Mouse (Mus musculus): Measurements from ENCODE around the gene Edem2. TPM values are rescaled to one million over a fixed set of nuclear protein-coding genes. Genes with fewer than 3 reads are reported as not detected.
"Not testable (repeated sequence)": the region's sequence is repeated elsewhere in the genome, so short reads cannot be mapped to it uniquely, and the experiment has no call there.

The Edem2 gene
- polyA plus RNA-seq, 1 experiment from 2014 or later: 27.3 TPM

DNA sequence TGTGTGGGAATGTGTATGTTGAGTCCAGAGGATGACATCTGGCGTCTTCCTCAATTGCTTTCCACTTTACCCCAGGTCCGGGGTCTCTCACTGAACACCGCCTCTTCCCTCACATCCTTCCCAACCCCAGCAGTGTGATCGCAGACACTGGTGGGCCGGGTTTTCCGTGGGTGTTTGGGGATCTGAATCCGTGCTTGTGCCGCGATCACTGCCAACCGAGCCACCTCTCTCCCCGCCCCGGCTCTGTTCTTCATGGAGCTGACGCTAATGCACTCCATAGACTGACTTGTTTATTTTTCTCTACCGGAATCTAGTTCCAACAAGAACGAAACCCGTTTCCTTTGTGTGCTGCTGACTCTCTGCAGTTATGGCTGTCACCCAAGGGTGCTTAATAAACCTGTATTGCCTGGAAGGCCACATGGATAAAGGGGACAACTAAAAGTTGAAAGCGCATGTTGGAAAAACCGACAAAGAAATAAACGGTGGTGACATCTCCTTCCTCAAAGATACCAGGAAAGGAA lies 27.8 kb downstream of the Edem2 start:
- peaks cover 15% of the 10 kb centered on the region for H3K36me3 ChIP-seq
- no peaks in the 10 kb centered on the region for H3K27me3 ChIP-seq
- no peak overlapping the region for H3K27ac ChIP-seq
- H3K9ac ChIP-seq: no peak overlapping the region
- ATAC-seq (ENCODE audit: insufficient number of reproducible peaks, insufficient read depth, low FRiP score, low TSS enrichment): no peak
- no peaks in the 10 kb centered on the region for H3K4me1 ChIP-seq
- no peak overlapping the region for H3K4me2 ChIP-seq (replicated peaks)
- no peak overlapping the region for H3K4me3 ChIP-seq
- 87% methylated on average over 19 of the region's 19 CpGs for WGBS
- no peaks in the 10 kb centered on the region for H3K9me3 ChIP-seq

DNA sequence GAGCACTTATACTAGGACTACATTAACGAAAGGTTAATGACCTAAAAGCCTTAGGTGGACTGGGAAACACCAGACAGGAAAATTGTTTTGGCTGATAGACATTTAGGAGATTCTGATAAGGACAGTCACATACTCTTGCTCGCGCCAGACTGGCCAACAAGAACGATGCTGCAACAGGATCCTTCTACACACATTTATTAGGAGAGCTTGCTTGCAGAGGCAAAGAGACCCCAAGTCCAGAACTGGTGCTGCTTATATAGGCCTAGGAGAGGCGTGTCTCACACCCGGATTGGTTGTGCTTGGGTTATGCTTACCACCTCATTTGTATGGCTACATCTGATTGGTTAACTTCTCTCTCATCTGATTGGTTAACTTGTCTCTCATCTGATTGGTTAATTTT lies 30.8 kb downstream of the Edem2 start:
- H3K9me3 ChIP-seq; H3K4me3 ChIP-seq; H3K4me2 ChIP-seq (replicated peaks); H3K27ac ChIP-seq; H3K27me3 ChIP-seq; H3K9ac ChIP-seq; H3K4me1 ChIP-seq; ATAC-seq (ENCODE audit: insufficient number of reproducible peaks, insufficient read depth, low FRiP score, low TSS enrichment); H3K36me3 ChIP-seq: not testable (repeated sequence)
- WGBS: 90% methylated on average over 6 of the region's 6 CpGs

- no peaks in the 10 kb centered on the region for H3K36me3 ChIP-seq
- no peak overlapping the region for H3K4me3 ChIP-seq
- no peaks in the 10 kb centered on the region for H3K9me3 ChIP-seq
- H3K9ac ChIP-seq: no peak overlapping the region
- no peaks in the 10 kb centered on the region for H3K27me3 ChIP-seq
- H3K4me1 ChIP-seq: no peaks in the 10 kb centered on the region
- WGBS: 72% methylated on average over 7 of the region's 7 CpGs
- H3K4me2 ChIP-seq (replicated peaks): no peak overlapping the region
- no peak overlapping the region for H3K27ac ChIP-seq
- ATAC-seq (ENCODE audit: insufficient number of reproducible peaks, insufficient read depth, low FRiP score, low TSS enrichment): no peak
Observed at GRCm38 (mm10) chr2:155696851-155697250, 32.4 kb downstream of the Edem2 start.

- peaks cover 2% of the 10 kb centered on the region for H3K4me1 ChIP-seq
- no peaks in the 10 kb centered on the region for H3K27me3 ChIP-seq
- H3K36me3 ChIP-seq: no peaks in the 10 kb centered on the region
- no peak overlapping the region for H3K4me2 ChIP-seq (replicated peaks)
- WGBS: 12% methylated on average over 7 of the region's 7 CpGs
- H3K27ac ChIP-seq: no peak overlapping the region
- H3K4me3 ChIP-seq: no peak overlapping the region
- ATAC-seq (ENCODE audit: insufficient number of reproducible peaks, insufficient read depth, low FRiP score, low TSS enrichment): no peak
- H3K9me3 ChIP-seq: no peaks in the 10 kb centered on the region
- no peak overlapping the region for H3K9ac ChIP-seq
Observed at GRCm38 (mm10) chr2:155696091-155696558, 33.1 kb downstream of the Edem2 start.

DNA sequence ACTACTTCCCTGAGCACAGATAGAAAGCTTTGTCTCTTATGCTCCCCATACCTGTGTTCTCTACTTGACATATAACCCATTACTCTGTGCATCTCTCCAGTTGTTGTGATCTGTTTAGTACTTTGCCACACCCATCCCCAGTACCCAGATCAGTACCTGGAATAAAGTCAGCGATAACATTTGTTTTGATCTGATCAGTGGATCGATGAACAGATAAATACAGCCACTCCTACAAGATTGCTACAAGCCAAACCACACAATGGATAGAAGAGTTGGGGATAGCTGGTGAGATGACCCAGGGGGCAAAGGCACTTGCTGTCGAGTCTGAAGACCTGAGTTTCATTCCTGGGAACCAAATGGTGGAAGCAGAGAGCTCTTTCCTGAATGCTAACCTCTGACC lies 34.0 kb downstream of the Edem2 start:
- no peak overlapping the region for H3K9ac ChIP-seq
- H3K4me1 ChIP-seq: peaks cover 10% of the 10 kb centered on the region
- H3K9me3 ChIP-seq: no peaks in the 10 kb centered on the region
- no peak overlapping the region for H3K4me3 ChIP-seq
- H3K27ac ChIP-seq: no peak overlapping the region
- no peaks in the 10 kb centered on the region for H3K27me3 ChIP-seq
- 65% methylated on average over 3 of the region's 3 CpGs for WGBS
- no peaks in the 10 kb centered on the region for H3K36me3 ChIP-seq
- no peak for ATAC-seq (ENCODE audit: insufficient number of reproducible peaks, insufficient read depth, low FRiP score, low TSS enrichment)
- no peak overlapping the region for H3K4me2 ChIP-seq (replicated peaks)

DNA sequence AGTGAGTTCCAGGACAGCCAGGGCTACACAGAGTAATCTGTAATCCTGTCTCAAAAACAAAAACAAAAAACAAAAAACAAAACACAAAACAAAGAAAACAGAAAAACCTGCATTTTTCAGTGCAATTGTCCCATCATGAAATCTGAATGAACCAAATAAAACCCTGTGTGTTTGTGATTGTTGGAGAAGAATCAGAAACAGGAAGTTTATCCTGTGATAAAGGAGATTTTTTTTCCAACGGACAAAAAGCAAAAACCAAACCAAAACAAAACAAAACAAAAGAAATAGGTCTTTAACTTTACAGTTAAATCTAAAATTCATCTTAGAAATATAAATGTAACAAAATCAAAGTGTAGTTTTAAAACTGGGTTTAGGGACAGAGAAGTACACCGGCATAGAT lies 34.7 kb downstream of the Edem2 start:
- H3K4me3 ChIP-seq: no peak overlapping the region
- H3K9ac ChIP-seq: no peak overlapping the region
- peaks cover 12% of the 10 kb centered on the region for H3K4me1 ChIP-seq
- ATAC-seq (ENCODE audit: insufficient number of reproducible peaks, insufficient read depth, low FRiP score, low TSS enrichment): no peak
- H3K27me3 ChIP-seq: no peaks in the 10 kb centered on the region
- no peak overlapping the region for H3K27ac ChIP-seq
- H3K4me2 ChIP-seq (replicated peaks): no peak overlapping the region
- no peaks in the 10 kb centered on the region for H3K9me3 ChIP-seq
- 79% methylated on average over 2 of the region's 2 CpGs for WGBS
- no peaks in the 10 kb centered on the region for H3K36me3 ChIP-seq

GRCm38 (mm10) chr2:155693136-155693535 lies 36.1 kb downstream of the Edem2 start:
- peaks cover 17% of the 10 kb centered on the region for H3K4me1 ChIP-seq
- no peak for ATAC-seq (ENCODE audit: insufficient number of reproducible peaks, insufficient read depth, low FRiP score, low TSS enrichment)
- no peaks in the 10 kb centered on the region for H3K9me3 ChIP-seq
- H3K27ac ChIP-seq: no peak overlapping the region
- no peaks in the 10 kb centered on the region for H3K36me3 ChIP-seq
- no peak overlapping the region for H3K4me3 ChIP-seq
- 74% methylated on average over 4 of the region's 4 CpGs for WGBS
- H3K27me3 ChIP-seq: no peaks in the 10 kb centered on the region
- no peak overlapping the region for H3K4me2 ChIP-seq (replicated peaks)
- H3K9ac ChIP-seq: no peak overlapping the region

GRCm38 (mm10) chr2:155691723-155692493 lies 37.4 kb downstream of the Edem2 start, which contains the start of gene Trpc4ap:
Gene Trpc4ap, minus strand, starts transcription at chr2:155692384.
- peaks cover 8% of the 10 kb centered on the region; the same call in 1 of the 2 replicates for H3K36me3 ChIP-seq
- H3K9me3 ChIP-seq: no peaks in the 10 kb centered on the region
- H3K9ac ChIP-seq: peak within 1 kb of the TSS; percentile 95
- H3K27ac ChIP-seq: peak within 1 kb of the TSS; percentile 88
- peak within 1 kb of the TSS; percentile 97 for H3K4me3 ChIP-seq
- under 1% methylated on average over 71 of the region's 72 CpGs for WGBS
- H3K4me2 ChIP-seq (replicated peaks): peak within 1 kb of the TSS; percentile 78
- peak; percentile 93 for ATAC-seq (ENCODE audit: insufficient number of reproducible peaks, insufficient read depth, low FRiP score, low TSS enrichment)
- H3K27me3 ChIP-seq: no peaks in the 10 kb centered on the region
- peaks cover 17% of the 10 kb centered on the region for H3K4me1 ChIP-seq

- H3K27me3 ChIP-seq: no peaks in the 10 kb centered on the region
- peaks cover 17% of the 10 kb centered on the region for H3K4me1 ChIP-seq
- H3K27ac ChIP-seq: peak overlapping the region; percentile 88; the same call in 1 of the 2 replicates
- 6% methylated on average over 8 of the region's 8 CpGs for WGBS
- H3K36me3 ChIP-seq: peaks cover 8% of the 10 kb centered on the region; the same call in 1 of the 2 replicates
- no peak for ATAC-seq (ENCODE audit: insufficient number of reproducible peaks, insufficient read depth, low FRiP score, low TSS enrichment)
- H3K9ac ChIP-seq: peak overlapping the region; percentile 95
- peak overlapping the region; percentile 97 for H3K4me3 ChIP-seq
- H3K9me3 ChIP-seq: no peaks in the 10 kb centered on the region
- H3K4me2 ChIP-seq (replicated peaks): peak overlapping the region; percentile 78
Observed at GRCm38 (mm10) chr2:155691336-155691722, 37.9 kb downstream of the Edem2 start.

DNA sequence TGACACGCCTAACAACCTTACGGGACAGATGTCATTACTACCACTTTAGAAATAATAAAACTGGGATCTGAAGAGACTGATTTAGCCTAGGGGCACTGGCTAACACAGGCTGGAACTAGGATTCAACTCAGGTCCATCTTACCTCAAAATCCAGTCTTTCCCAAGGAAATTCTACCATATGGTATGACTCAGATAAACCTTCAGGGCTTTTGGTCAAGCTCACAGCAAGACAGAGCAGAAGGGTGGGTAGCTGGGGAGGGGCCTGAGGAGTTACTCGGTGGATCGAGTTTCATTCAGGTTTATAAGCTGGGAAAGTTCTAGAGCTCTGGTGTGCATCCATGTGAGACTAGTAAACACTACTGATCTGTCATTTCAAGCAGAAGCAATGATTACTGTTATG lies 40.1 kb downstream of the Edem2 start:
- Histone ChIP-seq H3K27ac (no peak overlapping the region), H3K9ac (no peak overlapping the region), H3K4me2 (replicated peaks) (no peak overlapping the region), H3K4me3 (no peak overlapping the region), H3K27me3 (no peaks in the 10 kb centered on the region), H3K4me1 (peaks cover 17% of the 10 kb centered on the region), H3K36me3 (peaks cover 8% of the 10 kb centered on the region; the same call in 1 of the 2 replicates), H3K9me3 (no peaks in the 10 kb centered on the region)
- whole genome bisulfite sequencing: 82% methylated on average over 4 of the region's 4 CpGs
- no peak for ATAC-seq (ENCODE audit: insufficient number of reproducible peaks, insufficient read depth, low FRiP score, low TSS enrichment)

DNA sequence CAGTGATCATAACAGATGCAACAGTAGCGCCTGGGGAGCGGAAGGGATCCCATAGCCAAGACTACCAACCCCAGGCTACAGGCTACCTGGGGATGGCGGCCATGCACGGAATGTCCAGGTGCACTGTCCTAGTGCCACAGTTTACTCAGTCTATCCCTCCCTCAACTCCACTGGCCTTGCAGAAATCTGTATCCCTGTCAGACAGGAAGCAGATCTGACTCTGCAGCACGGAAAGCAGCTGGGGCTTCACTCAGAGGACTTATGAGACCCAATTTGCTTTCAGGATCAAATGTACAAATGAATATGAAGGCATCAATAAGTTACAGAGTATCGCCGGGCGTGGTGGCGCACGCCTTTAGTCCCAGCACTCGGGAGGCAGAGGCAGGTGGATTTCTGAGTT lies 41.5 kb downstream of the Edem2 start:
- 94% methylated on average over 11 of the region's 11 CpGs for WGBS
- no peaks in the 10 kb centered on the region for H3K9me3 ChIP-seq
- peaks cover 17% of the 10 kb centered on the region for H3K4me1 ChIP-seq
- no peak overlapping the region for H3K4me3 ChIP-seq
- H3K27me3 ChIP-seq: no peaks in the 10 kb centered on the region
- H3K36me3 ChIP-seq: peaks cover 8% of the 10 kb centered on the region; the same call in 1 of the 2 replicates
- no peak overlapping the region for H3K27ac ChIP-seq
- no peak for ATAC-seq (ENCODE audit: insufficient number of reproducible peaks, insufficient read depth, low FRiP score, low TSS enrichment)
- H3K9ac ChIP-seq: no peak overlapping the region
- H3K4me2 ChIP-seq (replicated peaks): no peak overlapping the region

DNA sequence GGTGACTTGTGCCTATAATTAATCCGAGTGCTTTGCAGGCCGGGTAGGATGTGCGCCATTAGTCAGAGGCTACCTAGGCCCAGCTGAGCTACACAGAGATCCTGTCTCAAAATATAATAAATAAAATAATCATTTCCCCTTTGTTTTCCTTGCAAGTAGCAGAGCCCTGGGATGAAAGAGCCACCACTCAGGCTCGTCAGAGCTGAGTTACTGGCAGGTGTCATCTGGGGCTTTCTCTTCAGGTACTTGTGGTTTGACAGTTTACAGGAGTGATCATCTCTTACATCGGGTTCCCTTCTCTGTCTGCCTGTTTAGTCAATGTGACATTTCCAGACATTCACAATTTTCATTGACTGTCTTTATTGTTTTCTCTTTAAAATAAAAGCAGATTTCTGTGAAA lies 42.7 kb downstream of the Edem2 start:
- peaks cover 17% of the 10 kb centered on the region for H3K4me1 ChIP-seq
- H3K27ac ChIP-seq: no peak overlapping the region
- no peak overlapping the region for H3K4me3 ChIP-seq
- no peaks in the 10 kb centered on the region for H3K9me3 ChIP-seq
- H3K36me3 ChIP-seq: peaks cover 8% of the 10 kb centered on the region; the same call in 1 of the 2 replicates
- ATAC-seq (ENCODE audit: insufficient number of reproducible peaks, insufficient read depth, low FRiP score, low TSS enrichment): no peak
- 89% methylated on average over 5 of the region's 5 CpGs for WGBS
- no peaks in the 10 kb centered on the region for H3K27me3 ChIP-seq
- H3K4me2 ChIP-seq (replicated peaks): no peak overlapping the region
- H3K9ac ChIP-seq: no peak overlapping the region

Data from embryonic facial prominence, embryonic 12.5 days (tissue).